Mouse (Mus musculus): ENCODE measurements around the gene Wdcp. TPM values are rescaled to one million over a fixed set of nuclear protein-coding genes. Genes with fewer than 3 reads are reported as not detected.
A peak's percentile ranks its signal among the peaks of the same experiment; 100 is the strongest.

Gene Wdcp
- polyA plus RNA-seq, 1 experiment = 0.57 TPM

DNA sequence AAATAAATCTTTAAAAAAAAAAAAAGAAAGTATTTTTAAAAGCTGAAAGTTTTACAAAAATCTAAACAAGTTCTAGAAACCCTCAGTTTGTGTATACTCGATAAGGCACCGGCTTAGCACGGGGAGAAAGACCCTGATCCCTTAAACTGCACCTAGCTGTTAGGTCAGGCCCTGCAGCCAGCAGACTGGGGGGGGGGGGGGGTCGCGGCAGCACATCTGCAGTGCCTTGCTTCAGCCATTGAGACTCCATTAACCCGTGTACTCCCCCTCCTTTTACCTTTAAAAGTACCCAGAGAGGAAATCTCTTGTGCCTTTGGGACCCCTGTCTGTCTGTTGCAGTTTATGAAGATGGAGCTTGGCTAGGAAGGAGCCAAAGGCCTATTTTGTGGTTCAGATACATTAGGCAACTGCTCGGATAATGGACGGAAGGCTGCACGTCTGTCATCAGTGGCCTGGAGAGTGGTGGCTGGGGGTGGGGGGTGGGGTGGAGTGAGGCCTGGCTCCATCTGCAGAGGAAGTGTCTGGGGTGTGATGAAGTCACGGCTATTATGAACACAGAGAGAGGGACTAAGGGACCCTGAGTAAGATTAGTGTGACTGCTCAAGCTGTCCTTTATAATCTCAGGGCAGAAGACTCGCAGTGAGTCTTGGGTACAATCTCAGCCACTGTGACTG is 16.3 kb downstream of the Wdcp start:
- no peak for TF ChIP-seq GATA1 (IDR thresholded peaks at IDR 0.05; ENCODE audit: low read length)

DNA sequence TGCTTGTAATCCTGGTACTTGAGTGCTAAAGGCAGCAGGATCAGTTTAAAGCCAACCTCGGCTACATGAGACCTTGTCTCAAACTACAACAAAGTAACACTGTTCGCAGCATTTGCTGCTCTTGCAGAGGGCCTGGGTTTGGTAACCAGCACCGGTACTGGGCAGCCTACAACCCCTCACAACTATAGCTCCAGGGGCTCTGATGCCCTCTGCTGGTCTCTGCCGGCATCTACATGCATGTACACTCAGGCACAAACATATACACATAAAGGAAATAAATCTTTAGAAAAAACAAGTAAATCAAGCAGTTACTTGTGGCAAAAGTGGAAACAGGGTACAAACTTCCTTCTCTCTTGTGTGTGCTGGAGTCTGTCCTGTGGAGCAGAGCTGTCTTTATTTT is 19.6 kb downstream of the Wdcp start:
- no peak for TF ChIP-seq GATA1 (IDR thresholded peaks at IDR 0.05; ENCODE audit: low read length)

DNA sequence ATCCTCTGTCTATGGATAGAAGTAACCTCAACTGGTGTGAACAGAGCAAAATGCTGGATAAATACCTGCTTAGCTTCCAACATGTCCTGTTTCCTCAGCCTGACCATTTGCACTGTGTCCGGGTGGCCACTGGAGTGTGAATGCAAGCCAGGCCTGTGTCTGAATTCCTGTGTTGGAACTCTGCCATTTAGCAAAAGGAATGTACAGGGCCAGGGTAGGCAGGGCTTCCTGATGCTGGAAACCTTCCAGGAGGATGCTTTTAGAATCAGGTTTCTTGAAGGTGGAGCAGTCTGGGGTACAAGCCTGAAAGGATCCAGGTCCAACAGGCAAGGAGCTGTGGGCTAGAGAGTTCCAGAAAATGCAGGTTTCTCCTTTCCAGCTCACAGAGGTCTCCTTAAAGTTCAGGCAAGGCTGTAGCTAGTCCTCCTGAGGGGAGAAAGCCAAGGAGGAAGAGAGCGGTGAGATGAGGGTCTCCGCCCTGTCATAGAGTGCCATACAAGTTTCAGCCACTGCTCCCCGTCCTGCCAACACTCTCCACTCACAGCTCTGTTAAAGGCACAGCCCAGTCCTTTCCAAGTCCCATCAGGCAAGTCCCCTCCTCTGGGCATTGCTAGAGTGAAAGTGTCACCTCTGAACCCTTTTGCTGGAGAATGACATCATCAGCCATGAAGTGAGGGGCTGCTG is 20.7 kb downstream of the Wdcp start:
- TF ChIP-seq GATA1 (IDR thresholded peaks at IDR 0.05; ENCODE audit: low read length) = no peak

DNA sequence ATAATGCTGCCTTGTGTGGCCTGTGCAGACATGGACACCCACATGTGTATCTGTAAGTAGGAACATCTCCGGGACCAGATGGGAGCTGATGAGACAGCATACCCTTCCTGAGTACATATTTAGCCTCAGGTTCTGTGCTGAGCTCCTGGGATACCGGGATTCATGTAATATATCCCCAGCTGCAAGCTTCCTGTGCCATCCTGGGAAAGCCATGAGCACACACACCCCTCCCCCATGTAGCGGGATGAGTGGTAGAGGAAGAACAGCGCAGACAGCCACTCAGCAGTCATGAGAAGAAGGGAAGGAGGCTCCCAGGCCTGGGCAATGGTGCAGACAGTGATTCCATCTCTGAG is 21.2 kb downstream of the Wdcp start:
- no peak for TF ChIP-seq GATA1 (IDR thresholded peaks at IDR 0.05; ENCODE audit: low read length)

DNA sequence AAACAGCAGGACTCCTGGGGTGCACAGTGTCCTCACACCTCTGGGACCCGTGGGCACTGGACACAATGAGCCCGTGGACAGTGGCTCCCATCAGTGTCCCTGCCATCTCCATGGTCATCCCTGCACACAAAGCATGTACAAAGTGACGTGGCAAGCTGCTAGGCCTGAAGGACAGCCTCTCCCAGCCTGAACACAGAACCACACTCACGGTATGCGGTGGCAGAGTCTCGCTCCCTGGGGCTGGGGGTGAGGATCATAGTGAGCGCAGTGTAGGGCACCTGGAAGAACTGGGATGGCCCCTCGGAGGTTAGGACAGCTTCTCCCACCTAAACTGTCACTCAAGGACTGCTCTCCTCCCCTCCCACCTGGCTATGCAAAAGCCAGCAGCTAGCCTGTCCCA is 25.8 kb downstream of the Wdcp start:
- no peak for TF ChIP-seq GATA1 (IDR thresholded peaks at IDR 0.05; ENCODE audit: low read length)

DNA sequence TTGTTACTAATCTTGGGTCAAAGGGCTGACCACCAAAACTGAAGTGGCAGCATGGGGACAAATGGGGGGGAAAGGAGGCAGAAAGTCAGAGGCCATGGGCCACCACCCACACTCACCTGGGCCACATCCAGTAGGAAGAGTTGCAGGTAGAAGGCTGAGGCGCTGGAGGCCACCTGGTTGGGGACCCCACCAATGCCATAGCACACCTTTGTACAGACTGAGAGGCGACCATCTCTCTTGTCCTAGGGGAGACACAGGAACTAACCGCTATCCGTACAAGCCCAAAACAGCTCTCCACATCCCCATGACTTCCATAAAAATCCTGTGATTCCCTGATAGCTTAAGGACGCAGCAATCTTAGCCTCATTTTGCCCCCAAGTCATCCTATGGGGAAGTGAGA is 28.2 kb downstream of the Wdcp start:
- TF ChIP-seq GATA1 (IDR thresholded peaks at IDR 0.05; ENCODE audit: low read length) = no peak

DNA sequence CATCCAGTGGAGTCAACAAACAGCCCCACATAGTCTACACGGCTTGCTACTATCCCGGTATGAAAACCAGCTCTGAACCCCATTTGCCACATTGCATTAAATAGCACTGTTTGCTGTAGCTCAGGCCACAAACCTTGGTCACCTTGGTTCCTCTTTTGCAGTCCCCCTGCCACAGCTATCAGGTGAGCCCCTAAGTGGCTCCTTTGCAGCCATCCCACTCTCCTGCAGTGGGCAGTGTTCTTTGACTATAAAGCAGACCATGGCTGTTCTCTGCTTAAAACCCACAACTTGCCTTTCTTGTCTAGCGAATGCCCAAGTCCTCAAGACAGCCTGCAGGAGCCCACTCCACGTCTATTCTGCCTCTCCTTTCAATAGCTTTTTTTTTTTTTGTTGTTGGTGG is 29.2 kb downstream of the Wdcp start:
- TF ChIP-seq GATA1 (IDR thresholded peaks at IDR 0.05; ENCODE audit: low read length) = no peak

DNA sequence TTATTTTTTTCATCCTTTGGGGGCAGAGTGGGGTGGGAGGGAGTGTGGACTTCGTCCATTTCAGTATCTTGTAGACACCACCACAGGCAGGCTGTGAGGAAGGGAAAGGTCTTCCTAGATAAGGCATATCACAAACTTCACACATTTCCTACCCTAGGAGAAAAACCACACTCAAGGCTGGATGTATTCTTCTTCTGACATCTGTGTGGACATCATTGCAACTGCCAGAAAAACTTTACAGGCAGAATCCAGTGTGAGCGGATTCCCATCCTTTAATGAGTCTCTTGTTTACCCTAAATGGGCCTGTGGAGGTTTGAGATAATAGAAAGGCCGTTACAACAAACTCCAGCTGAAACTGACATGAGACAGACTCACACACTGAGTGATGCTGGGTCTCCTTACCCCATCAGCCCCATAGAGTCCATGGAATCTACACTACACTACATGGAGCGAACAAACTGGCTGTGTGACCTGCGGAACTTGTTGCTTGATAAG is 29.9 kb downstream of the Wdcp start:
- peak; percentile 70 for TF ChIP-seq GATA1 (IDR thresholded peaks at IDR 0.05; ENCODE audit: low read length)

DNA sequence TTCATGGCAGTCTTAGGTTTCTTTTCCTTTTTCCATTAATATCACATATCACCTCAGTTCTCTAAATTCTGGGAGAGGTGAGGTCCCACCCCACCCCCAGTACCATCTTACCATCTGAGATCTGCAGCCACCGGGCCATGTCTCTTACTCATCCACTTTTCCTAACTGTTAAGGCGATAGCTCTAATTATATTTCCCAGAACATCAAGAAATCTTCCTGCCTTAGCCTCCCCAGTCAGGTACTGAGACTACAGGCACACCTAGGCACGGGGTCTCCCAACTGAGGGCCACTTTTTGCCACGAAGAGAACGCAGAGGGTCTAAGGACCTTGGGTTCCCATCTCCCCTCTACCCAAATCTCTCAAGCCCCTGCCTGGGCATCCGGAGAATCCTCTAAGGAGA is 30.4 kb downstream of the Wdcp start:
- TF ChIP-seq GATA1 (IDR thresholded peaks at IDR 0.05; ENCODE audit: low read length) = no peak

DNA sequence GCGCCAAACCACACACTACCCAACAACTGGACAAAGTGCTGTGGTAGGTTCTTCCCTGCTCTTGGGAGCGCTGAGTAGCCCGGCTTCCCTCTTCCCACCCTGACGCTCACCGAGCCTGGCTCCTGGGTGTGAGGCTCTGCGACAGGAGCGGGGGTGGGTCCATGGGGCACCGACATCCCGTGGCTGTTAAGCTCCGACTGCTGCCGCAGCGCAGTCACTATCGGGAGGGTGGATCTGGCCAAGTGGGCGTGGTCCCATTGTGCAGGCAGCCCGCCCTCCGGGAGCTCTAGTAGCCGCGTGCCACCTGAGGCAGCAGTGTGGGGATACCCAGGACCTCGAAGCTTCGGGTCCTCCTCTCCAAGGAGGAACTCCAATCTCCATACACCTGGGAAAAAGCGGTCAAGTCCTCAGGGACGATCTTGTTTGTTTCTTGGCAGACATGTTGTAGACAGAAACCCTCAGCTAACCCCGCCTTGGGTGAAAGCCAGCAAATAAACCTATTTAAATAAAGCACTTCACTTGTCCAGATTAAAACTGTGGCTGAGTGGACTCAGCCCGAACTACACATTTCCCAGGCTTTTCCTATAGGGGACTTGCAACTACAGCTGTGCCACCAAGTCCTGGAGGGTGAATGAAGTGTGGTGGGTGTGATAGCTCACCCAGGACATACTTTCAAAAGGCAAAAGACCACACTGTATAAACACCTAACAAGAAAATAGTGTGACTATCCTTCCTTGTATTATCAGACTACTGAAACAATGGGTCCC is 31.2 kb downstream of the Wdcp start, which contains the start of gene Mfsd2b:
Gene Mfsd2b (minus strand): TSS at position 199 of the 767 bp plus-strand sequence.
- TF ChIP-seq GATA1 (IDR thresholded peaks at IDR 0.05; ENCODE audit: low read length) = peak; percentile 77

DNA sequence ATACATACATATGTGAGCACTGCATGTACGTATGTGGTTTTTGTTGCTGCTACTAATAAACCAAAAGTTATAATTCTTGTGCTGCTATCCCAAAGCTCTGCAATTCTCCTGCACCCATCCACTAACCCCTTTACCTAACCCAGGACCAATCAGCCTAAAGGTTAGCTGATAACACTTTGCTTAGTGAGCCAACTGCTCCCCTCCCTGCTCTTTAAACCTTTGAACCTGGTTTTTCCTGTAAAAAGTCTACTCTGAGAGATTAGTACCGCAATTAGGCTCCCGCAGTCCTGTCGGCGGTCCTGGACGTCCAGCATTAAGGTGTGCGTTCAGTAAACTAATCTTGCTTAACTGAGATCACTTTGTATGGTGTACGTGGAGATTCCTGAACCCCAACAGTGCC is 32.5 kb downstream of the Wdcp start:
- no peak for TF ChIP-seq GATA1 (IDR thresholded peaks at IDR 0.05; ENCODE audit: low read length)

DNA sequence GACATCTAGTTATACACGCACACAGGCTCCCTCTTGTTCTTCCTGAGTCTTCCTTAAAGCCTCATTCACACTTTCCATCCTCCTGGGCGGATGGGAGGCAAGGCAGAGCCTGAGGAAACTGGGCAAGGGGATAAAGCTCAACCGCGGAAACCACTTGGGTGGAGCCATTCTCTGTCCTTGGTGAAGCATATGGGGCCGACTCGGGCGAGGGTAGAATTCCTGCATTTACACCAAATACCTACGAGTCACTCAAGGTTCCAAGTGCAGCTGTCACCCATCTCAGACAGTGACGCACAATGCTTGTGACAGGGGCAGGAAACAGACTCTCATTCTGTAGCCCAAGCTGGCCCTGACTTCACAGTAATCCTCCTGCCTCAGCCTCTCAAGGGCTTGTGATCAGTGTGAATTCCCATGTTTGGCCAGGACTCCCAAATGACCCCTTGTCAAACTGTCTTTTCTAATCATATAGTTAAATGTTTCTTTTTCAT is 35.2 kb downstream of the Wdcp start:
- TF ChIP-seq GATA1 (IDR thresholded peaks at IDR 0.05; ENCODE audit: low read length) = no peak

DNA sequence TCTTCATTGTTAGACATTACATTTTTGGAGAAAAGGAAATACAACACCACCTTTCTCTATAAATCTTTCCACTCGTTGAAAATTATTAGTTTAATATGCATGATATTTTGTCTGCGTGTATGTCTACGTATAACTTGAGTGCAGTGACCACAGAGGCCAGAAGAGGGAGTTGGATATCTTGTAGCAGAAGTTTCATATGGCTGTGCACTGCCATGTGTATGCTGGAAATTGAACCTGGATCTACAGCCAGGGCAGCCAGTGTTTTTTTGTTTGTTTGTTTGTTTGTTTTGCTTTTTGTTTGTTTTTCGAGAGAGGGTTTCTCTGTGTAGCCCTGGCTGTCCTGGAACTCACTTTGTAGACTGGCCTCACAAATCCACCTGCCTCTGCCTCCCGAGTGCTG is 35.9 kb downstream of the Wdcp start:
- no peak for TF ChIP-seq GATA1 (IDR thresholded peaks at IDR 0.05; ENCODE audit: low read length)

DNA sequence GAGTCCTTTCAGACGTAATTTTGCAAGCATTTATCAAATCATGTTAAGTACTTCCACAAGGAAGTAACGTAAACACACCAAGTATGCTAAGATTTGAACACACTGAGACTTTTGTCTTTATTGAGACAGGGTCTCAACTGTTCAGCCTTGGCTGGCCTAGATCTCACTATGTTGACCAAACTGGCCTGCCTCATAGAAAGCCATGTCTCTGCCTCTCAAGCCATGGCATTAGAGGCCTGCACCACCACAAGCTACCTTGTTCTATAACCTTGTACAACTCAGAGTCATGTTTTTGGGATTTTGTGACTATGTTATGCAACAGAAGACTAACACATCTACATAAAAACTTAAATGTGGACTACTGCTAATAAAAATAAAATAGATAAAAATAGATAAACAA is 39.0 kb downstream of the Wdcp start:
- no peak for TF ChIP-seq GATA1 (IDR thresholded peaks at IDR 0.05; ENCODE audit: low read length)

DNA sequence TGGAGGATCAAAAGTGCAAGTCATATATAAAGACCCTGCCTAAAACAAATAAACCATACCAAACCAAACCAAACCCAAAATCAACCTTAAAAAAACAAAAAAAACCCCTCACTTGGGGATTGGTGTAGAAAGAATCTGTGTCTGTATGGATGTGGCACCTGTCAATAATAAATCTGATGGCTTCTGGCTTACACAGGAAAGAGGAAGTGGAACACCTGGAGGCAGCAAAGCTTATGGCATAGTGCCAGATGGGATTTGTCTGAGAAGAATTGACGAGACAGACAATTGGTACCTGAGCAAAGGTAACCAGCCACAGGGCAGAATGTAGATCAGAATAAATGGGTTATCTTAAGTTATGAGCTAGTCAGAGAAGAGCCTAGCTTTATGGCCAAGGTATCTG is 42.0 kb downstream of the Wdcp start:
- no peak for TF ChIP-seq GATA1 (IDR thresholded peaks at IDR 0.05; ENCODE audit: low read length)

DNA sequence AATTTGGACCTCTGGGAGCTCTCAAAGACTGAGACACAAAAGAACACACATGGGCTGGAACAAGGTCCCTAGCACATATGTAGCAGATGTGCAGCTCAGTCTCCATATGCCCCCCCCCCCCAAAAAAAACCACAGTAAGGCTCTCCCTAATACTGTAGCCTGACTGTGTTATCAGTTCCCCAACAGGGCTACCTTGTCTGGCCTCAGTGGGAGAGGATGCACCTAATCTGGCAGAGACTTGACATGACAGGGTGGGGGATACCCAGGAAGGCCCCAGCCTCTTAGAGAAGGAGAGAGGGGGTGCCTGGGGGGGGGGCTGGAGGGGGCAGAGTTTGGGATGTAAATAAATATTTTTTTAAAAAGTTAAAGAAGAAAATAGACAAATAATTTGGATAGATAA is 45.6 kb downstream of the Wdcp start:
- no peak for TF ChIP-seq GATA1 (IDR thresholded peaks at IDR 0.05; ENCODE audit: low read length)

Measured in G1E-ER4 (cell line).